Mouse (Mus musculus): ENCODE results near the gene Tor1aip2. TPM values are rescaled to one million over a fixed set of nuclear protein-coding genes. Genes with fewer than 3 reads are reported as not detected.

Tor1aip2 gene
- polyA plus RNA-seq, 1 experiment, result 54.6 TPM

GRCm38 (mm10) chr1:156112142-156112541 is 76.9 kb downstream of the Tor1aip2 start:
- TF ChIP-seq POLR2AphosphoS2 (IDR thresholded peaks at IDR 0.05; ENCODE audit: insufficient read length, low read depth) (no peak), MAX (IDR thresholded peaks at IDR 0.05; ENCODE audit: low read depth) (no peak), USF1 (IDR thresholded peaks at IDR 0.05; ENCODE audit: low read depth) (no peak), SRF (IDR thresholded peaks at IDR 0.05; ENCODE audit: control insufficient read depth, insufficient read length, low read depth) (no peak), E2F4 (IDR thresholded peaks at IDR 0.05; ENCODE audit: insufficient read depth) (no peak), TCF12 (IDR thresholded peaks at IDR 0.05; ENCODE audit: insufficient read depth, poor library complexity, severe bottlenecking) (no peak), REST (IDR thresholded peaks at IDR 0.05; ENCODE audit: insufficient read depth, insufficient read length) (no peak), TCF3 (IDR thresholded peaks at IDR 0.05; ENCODE audit: insufficient read length, low read depth) (no peak), MYOD1 (IDR thresholded peaks at IDR 0.05; ENCODE audit: control insufficient read depth in 1 of 3, insufficient read length in 2 of 3, low read depth in 2 of 3) (no peak), CEBPB (IDR thresholded peaks at IDR 0.05; ENCODE audit: insufficient read depth, poor library complexity, severe bottlenecking) (no peak), MYOG (IDR thresholded peaks at IDR 0.05; ENCODE audit: control insufficient read depth in 1 of 3, insufficient read depth in 1 of 3, insufficient read length in 2 of 3, low read depth in 2 of 3) (no peak), POLR2A (IDR thresholded peaks at IDR 0.05; ENCODE audit: insufficient read length, low read depth) (no peak)
- H3K4me2 ChIP-seq (ENCODE audit: low read depth), result no peak overlapping the region
- no peaks in the 10 kb centered on the region for H3K27me3 ChIP-seq (ENCODE audit: control insufficient read depth, insufficient read depth, insufficient read length)
- H3K36me3 ChIP-seq (ENCODE audit: control insufficient read depth, insufficient read depth), result no peaks in the 10 kb centered on the region
- no peak overlapping the region for H3ac ChIP-seq (ENCODE audit: control insufficient read depth, insufficient read length)
- no peaks in the 10 kb centered on the region for H3K79me2 ChIP-seq (ENCODE audit: control insufficient read depth, insufficient read depth)
- H3K4me3 ChIP-seq, result no peak overlapping the region

- Histone ChIP-seq H3K36me3 (ENCODE audit: control insufficient read depth, insufficient read depth) (no peaks in the 10 kb centered on the region), H3K79me2 (ENCODE audit: control insufficient read depth, insufficient read depth) (no peaks in the 10 kb centered on the region), H3K27me3 (ENCODE audit: control insufficient read depth, insufficient read depth, insufficient read length) (no peaks in the 10 kb centered on the region), H3ac (ENCODE audit: control insufficient read depth, insufficient read length) (no peak overlapping the region), H3K4me2 (ENCODE audit: low read depth) (no peak overlapping the region), H3K4me3 (no peak overlapping the region)
- TF ChIP-seq POLR2AphosphoS2 (IDR thresholded peaks at IDR 0.05; ENCODE audit: insufficient read length, low read depth), result no peak
- no peak for TF ChIP-seq E2F4 (IDR thresholded peaks at IDR 0.05; ENCODE audit: insufficient read depth)
- no peak for TF ChIP-seq SRF (IDR thresholded peaks at IDR 0.05; ENCODE audit: control insufficient read depth, insufficient read length, low read depth)
- no peak for TF ChIP-seq MAX (IDR thresholded peaks at IDR 0.05; ENCODE audit: low read depth)
- TF ChIP-seq POLR2A (IDR thresholded peaks at IDR 0.05; ENCODE audit: insufficient read length, low read depth), result no peak
- no peak for TF ChIP-seq TCF3 (IDR thresholded peaks at IDR 0.05; ENCODE audit: insufficient read length, low read depth)
- TF ChIP-seq CEBPB (IDR thresholded peaks at IDR 0.05; ENCODE audit: insufficient read depth, poor library complexity, severe bottlenecking), result no peak
- no peak for TF ChIP-seq USF1 (IDR thresholded peaks at IDR 0.05; ENCODE audit: low read depth)
- TF ChIP-seq MYOG (IDR thresholded peaks at IDR 0.05; ENCODE audit: control insufficient read depth in 1 of 3, insufficient read depth in 1 of 3, insufficient read length in 2 of 3, low read depth in 2 of 3), result no peak
- TF ChIP-seq MYOD1 (IDR thresholded peaks at IDR 0.05; ENCODE audit: control insufficient read depth in 1 of 3, insufficient read length in 2 of 3, low read depth in 2 of 3), result no peak
- no peak for TF ChIP-seq TCF12 (IDR thresholded peaks at IDR 0.05; ENCODE audit: insufficient read depth, poor library complexity, severe bottlenecking)
- no peak for TF ChIP-seq REST (IDR thresholded peaks at IDR 0.05; ENCODE audit: insufficient read depth, insufficient read length)
These were observed 78.8 kb downstream of the Tor1aip2 start for GRCm38 (mm10) chr1:156113884-156114499.

- no peak for TF ChIP-seq TCF12 (IDR thresholded peaks at IDR 0.05; ENCODE audit: insufficient read depth, poor library complexity, severe bottlenecking)
- no peak for TF ChIP-seq MAX (IDR thresholded peaks at IDR 0.05; ENCODE audit: low read depth)
- TF ChIP-seq CEBPB (IDR thresholded peaks at IDR 0.05; ENCODE audit: insufficient read depth, poor library complexity, severe bottlenecking), result no peak
- TF ChIP-seq E2F4 (IDR thresholded peaks at IDR 0.05; ENCODE audit: insufficient read depth), result no peak
- no peak for TF ChIP-seq USF1 (IDR thresholded peaks at IDR 0.05; ENCODE audit: low read depth)
- TF ChIP-seq REST (IDR thresholded peaks at IDR 0.05; ENCODE audit: insufficient read depth, insufficient read length), result no peak
- no peak for TF ChIP-seq SRF (IDR thresholded peaks at IDR 0.05; ENCODE audit: control insufficient read depth, insufficient read length, low read depth)
- TF ChIP-seq POLR2AphosphoS2 (IDR thresholded peaks at IDR 0.05; ENCODE audit: insufficient read length, low read depth), result no peak
- Histone ChIP-seq H3K36me3 (ENCODE audit: control insufficient read depth, insufficient read depth) (no peaks in the 10 kb centered on the region), H3K4me2 (ENCODE audit: low read depth) (no peak overlapping the region), H3K27me3 (ENCODE audit: control insufficient read depth, insufficient read depth, insufficient read length) (no peaks in the 10 kb centered on the region), H3K4me3 (no peak overlapping the region), H3ac (ENCODE audit: control insufficient read depth, insufficient read length) (no peak overlapping the region), H3K79me2 (ENCODE audit: control insufficient read depth, insufficient read depth) (no peaks in the 10 kb centered on the region)
These were observed 81.6 kb downstream of the Tor1aip2 start for GRCm38 (mm10) chr1:156116770-156117169.

Other genes starting within 250 kb of the Tor1aip2 start
- 101 TPM for gene Qsox1, start 222.5 kb upstream of the Tor1aip2 start, polyA plus RNA-seq (2012; fragmentation: generic; extraction: Trizol)
- gene Cep350, start 62.1 kb upstream of the Tor1aip2 start, polyA plus RNA-seq (2012; fragmentation: generic; extraction: Trizol), result 3.4 TPM
- 15.8 TPM for gene Tor1aip1, start 1.1 kb downstream of the Tor1aip2 start, polyA plus RNA-seq (2012; fragmentation: generic; extraction: Trizol)
- gene Fam163a, start 169.6 kb downstream of the Tor1aip2 start, polyA plus RNA-seq (2012; fragmentation: generic; extraction: Trizol), result not detected

Data from myocyte (in vitro differentiated cells).